ENCODE assay signal across 18 mouse cellular contexts in genomic region chr10:77587091-77587775, GRCm38 (mm10). TPM values are rescaled to one million over a fixed set of nuclear protein-coding genes. Genes with fewer than 3 reads are reported as not detected.
DNase-seq lines count a peak whose midpoint lies in the region; ATAC-seq and TF ChIP-seq lines count a peak whose summit lies in the region.
"Had no signal": no experiment of that assay in that cellular context is flagged by ENCODE, and none has a peak within 500 bp of the region (broad histone marks: within the 10 kb centered on the region; RNA-seq: fewer than 3 reads in every experiment).

No protein-coding gene starts in this region.

- H3K27me3 ChIP-seq in embryonic facial prominence, embryonic 13.5 days = no peaks in the 10 kb centered on the region
- H3K27me3 ChIP-seq in embryonic facial prominence, embryonic 10.5 days (replicated peaks; ENCODE audit: low read depth, poor library complexity, severe bottlenecking) = no peaks in the 10 kb centered on the region
- H3K27me3 ChIP-seq in kidney, embryonic 16.5 days (ENCODE audit: insufficient read depth, low read length) = no peaks in the 10 kb centered on the region
- H3K27me3 ChIP-seq: liver, embryonic 15.5 days; neural tube, embryonic 15.5 days had no signal

- no peak overlapping the region for H3K27ac ChIP-seq in embryonic facial prominence, embryonic 13.5 days
- H3K27ac ChIP-seq in embryonic facial prominence, embryonic 10.5 days (replicated peaks) = no peak overlapping the region; the same call in 1 of the 2 replicates
- peak overlapping the region; percentile 34 for H3K27ac ChIP-seq in cortical plate, adult 2 months (ENCODE audit: insufficient read depth, low read length)
- peak overlapping the region; percentile 55; the same call in 1 of the 2 replicates for H3K27ac ChIP-seq in kidney, embryonic 16.5 days (ENCODE audit: low read length)
- H3K27ac ChIP-seq: liver, embryonic 15.5 days; neural tube, embryonic 15.5 days had no signal

- no peaks in the 10 kb centered on the region for H3K9me3 ChIP-seq in embryonic facial prominence, embryonic 13.5 days
- no peaks in the 10 kb centered on the region for H3K9me3 ChIP-seq in embryonic facial prominence, embryonic 10.5 days
- H3K9me3 ChIP-seq in kidney, embryonic 16.5 days (ENCODE audit: low read length) = no peaks in the 10 kb centered on the region
- H3K9me3 ChIP-seq: G1E; liver, embryonic 15.5 days; neural tube, embryonic 15.5 days had no signal

- WGBS in embryonic facial prominence, embryonic 13.5 days = 88% methylated on average over 6 of the region's 6 CpGs
- 88% methylated on average over 6 of the region's 6 CpGs for WGBS in embryonic facial prominence, embryonic 10.5 days
- 79% methylated on average over 6 of the region's 6 CpGs for WGBS in kidney, embryonic 16.5 days

- no peak for TF ChIP-seq CTCF in cortical plate, adult 2 months (IDR thresholded peaks at IDR 0.05; ENCODE audit: extremely low read depth, insufficient read depth, low read length)

- H3K36me3 ChIP-seq in embryonic facial prominence, embryonic 13.5 days = peaks cover 61% of the 10 kb centered on the region
- peaks cover 59% of the 10 kb centered on the region for H3K36me3 ChIP-seq in embryonic facial prominence, embryonic 10.5 days (replicated peaks)
- peaks cover 3% of the 10 kb centered on the region; the same call in 1 of the 2 replicates for H3K36me3 ChIP-seq in kidney, embryonic 16.5 days (ENCODE audit: insufficient read depth, low read length)

- H3K4me1 ChIP-seq in embryonic facial prominence, embryonic 13.5 days = peaks cover 22% of the 10 kb centered on the region
- H3K4me1 ChIP-seq in embryonic facial prominence, embryonic 10.5 days = peaks cover 22% of the 10 kb centered on the region
- peaks cover 22% of the 10 kb centered on the region for H3K4me1 ChIP-seq in cortical plate, adult 2 months (ENCODE audit: control insufficient read depth, insufficient read depth, low read length)
- peaks cover 37% of the 10 kb centered on the region for H3K4me1 ChIP-seq in kidney, embryonic 16.5 days (ENCODE audit: insufficient read depth, low read length)

- no peak for ATAC-seq in embryonic facial prominence, embryonic 13.5 days (ENCODE audit: insufficient number of reproducible peaks, insufficient read depth, low FRiP score, low TSS enrichment, low read depth)
- no peak for ATAC-seq in kidney, embryonic 16.5 days (ENCODE audit: low FRiP score, low TSS enrichment)
- ATAC-seq: forebrain, embryonic 16.5 days; hindbrain, embryonic 16.5 days had no signal

- TF ChIP-seq POLR2A in cortical plate, adult 2 months (IDR thresholded peaks at IDR 0.05; ENCODE audit: extremely low read depth, insufficient read depth, low read length) = no peak

- no peak overlapping the region for H3K4me2 ChIP-seq in embryonic facial prominence, embryonic 13.5 days
- H3K4me2 ChIP-seq in kidney, embryonic 16.5 days (replicated peaks; ENCODE audit: low read depth, low read length) = no peak overlapping the region
- H3K4me2 ChIP-seq: liver, embryonic 15.5 days; neural tube, embryonic 15.5 days had no signal

- no peak for DNase-seq in embryonic facial prominence, embryonic 10.5 days (ENCODE audit: low spot score)
- peak; percentile 41 to 69 for DNase-seq in kidney, adult 8-10 months
- no peak for DNase-seq in kidney, postnatal 10 days
- no peak for DNase-seq in lung, adult 18-20 months
- no peak for DNase-seq in spleen, adult 12 weeks (ENCODE audit: low spot score)
- DNase-seq: cerebellum, adult 11-12 months; gastrocnemius, postnatal 25 days; lung, postnatal 4 days; thymus, adult 18-20 months had no signal

- peak overlapping the region; percentile 46; the same call in 1 of the 2 replicates for H3K9ac ChIP-seq in embryonic facial prominence, embryonic 13.5 days
- H3K9ac ChIP-seq in kidney, embryonic 16.5 days (replicated peaks; ENCODE audit: low read length) = no peak overlapping the region
- H3K9ac ChIP-seq: liver, embryonic 15.5 days; neural tube, embryonic 15.5 days had no signal

- no peak overlapping the region for H3K4me3 ChIP-seq in embryonic facial prominence, embryonic 13.5 days
- no peak overlapping the region for H3K4me3 ChIP-seq in embryonic facial prominence, embryonic 10.5 days
- H3K4me3 ChIP-seq in cortical plate, adult 2 months (ENCODE audit: insufficient read depth, low read length) = no peak overlapping the region
- H3K4me3 ChIP-seq in kidney, embryonic 16.5 days (ENCODE audit: low read length) = no peak overlapping the region
- H3K4me3 ChIP-seq: liver, embryonic 15.5 days; neural tube, embryonic 15.5 days had no signal

RNA-seq across cellular contexts. Expression of gene Pttg1ip, which starts 5.7 kb away (rescaled TPM):
- 104 and 109 TPM in 2 replicates for polyA plus RNA-seq in embryonic facial prominence, embryonic 13.5 days (2015; fragmentation: Nextera tagmentation; extraction: Ambion mirVana)
- 65.6 and 71.0 TPM in 2 replicates for polyA plus RNA-seq in embryonic facial prominence, embryonic 10.5 days (2016; fragmentation: Nextera tagmentation; extraction: Ambion mirVana)
- polyA plus RNA-seq in cortical plate, adult 2 months (2012; rRNA removed) = 111 and 113 TPM in 2 replicates
- 194 and 206 TPM in 2 replicates for polyA plus RNA-seq in kidney, embryonic 16.5 days (2015; fragmentation: Nextera tagmentation; extraction: Ambion mirVana)

RNA-seq across cellular contexts. Expression of gene Sumo3, which starts 18.7 kb away (rescaled TPM):
- polyA plus RNA-seq in embryonic facial prominence, embryonic 13.5 days (2015; fragmentation: Nextera tagmentation; extraction: Ambion mirVana) = 393 and 397 TPM in 2 replicates
- 419 and 445 TPM in 2 replicates for polyA plus RNA-seq in embryonic facial prominence, embryonic 10.5 days (2016; fragmentation: Nextera tagmentation; extraction: Ambion mirVana)
- polyA plus RNA-seq in cortical plate, adult 2 months (2012; rRNA removed) = 270 and 272 TPM in 2 replicates
- polyA plus RNA-seq in kidney, embryonic 16.5 days (2015; fragmentation: Nextera tagmentation; extraction: Ambion mirVana) = 365 and 369 TPM in 2 replicates

RNA-seq across cellular contexts. Expression of gene Gm49325, which starts 18.8 kb away (rescaled TPM):
- 2.6 and 4.1 TPM in 2 replicates for polyA plus RNA-seq in embryonic facial prominence, embryonic 13.5 days (2015; fragmentation: Nextera tagmentation; extraction: Ambion mirVana)
- polyA plus RNA-seq in embryonic facial prominence, embryonic 10.5 days (2016; fragmentation: Nextera tagmentation; extraction: Ambion mirVana) = 1.9 and 8.0 TPM in 2 replicates
- polyA plus RNA-seq in cortical plate, adult 2 months (2012; rRNA removed) = 9.3 TPM in 1 of 2 replicates, not detected in the other
- polyA plus RNA-seq in kidney, embryonic 16.5 days (2015; fragmentation: Nextera tagmentation; extraction: Ambion mirVana) = 2.2 TPM in 1 of 2 replicates, not detected in the other
- polyA plus RNA-seq: G1E; heart, embryonic 14.5 days; hindbrain, embryonic 16.5 days had no signal

RNA-seq across cellular contexts. Expression of gene Ube2g2, which starts 34.8 kb away (rescaled TPM):
- polyA plus RNA-seq in embryonic facial prominence, embryonic 13.5 days (2015; fragmentation: Nextera tagmentation; extraction: Ambion mirVana) = 76.4 and 80.3 TPM in 2 replicates
- polyA plus RNA-seq in embryonic facial prominence, embryonic 10.5 days (2016; fragmentation: Nextera tagmentation; extraction: Ambion mirVana) = 98.9 and 101 TPM in 2 replicates
- 38.8 and 40.7 TPM in 2 replicates for polyA plus RNA-seq in cortical plate, adult 2 months (2012; rRNA removed)
- 78.8 and 90.2 TPM in 2 replicates for polyA plus RNA-seq in kidney, embryonic 16.5 days (2015; fragmentation: Nextera tagmentation; extraction: Ambion mirVana)

RNA-seq across cellular contexts. Expression of gene Itgb2, which starts 57.2 kb away (rescaled TPM):
- polyA plus RNA-seq in embryonic facial prominence, embryonic 13.5 days (2015; fragmentation: Nextera tagmentation; extraction: Ambion mirVana) = 1.3 TPM in 2 replicates
- polyA plus RNA-seq in embryonic facial prominence, embryonic 10.5 days (2016; fragmentation: Nextera tagmentation; extraction: Ambion mirVana) = 0.60 and 1.3 TPM in 2 replicates
- polyA plus RNA-seq in cortical plate, adult 2 months (2012; rRNA removed) = 6.1 and 7.3 TPM in 2 replicates
- 1.6 and 1.7 TPM in 2 replicates for polyA plus RNA-seq in kidney, embryonic 16.5 days (2015; fragmentation: Nextera tagmentation; extraction: Ambion mirVana)

Comparison
In these comparisons a context has a peak if more than half of its experiments do, and no peak if none do; other contexts are left out.
1. DNase-seq: peak in kidney, adult 8-10 months (2 of 2); none in embryonic facial prominence, embryonic 10.5 days (single experiment), kidney, postnatal 10 days (single experiment), lung, adult 18-20 months (0 of 2) and spleen, adult 12 weeks (single experiment).
2. H3K27ac ChIP-seq: peak in cortical plate, adult 2 months (single experiment) and kidney, embryonic 16.5 days (single experiment); none in embryonic facial prominence, embryonic 13.5 days (single experiment) and embryonic facial prominence, embryonic 10.5 days (single experiment).